Mouse (Mus musculus) kidney, embryonic 15.5 days (tissue): ENCODE data around the gene Lamp2. TPM values are rescaled to one million over a fixed set of nuclear protein-coding genes. Genes with fewer than 3 reads are reported as not detected.
"Not testable (repeated sequence)": the region's sequence is repeated elsewhere in the genome, so short reads cannot be mapped to it uniquely, and the experiment has no call there.

Source experiments
- ATAC-seq: fragments of 200-750 bp; cut with Nextera tagmentation; replicated peaks from 2 replicates; pipeline ENCODE4 v1.8.0; 2017; ENCODE audit warnings: moderate TSS enrichment; ENCODE audit not compliant: low FRiP score
- H3K27ac ChIP-seq: fragments of 300-500 bp; sonication (generic); 2 replicates; pipeline ENCODE4 v1.5.1; 2015; ENCODE audit warnings: mild to moderate bottlenecking, inconsistent platforms
- H3K27me3 ChIP-seq: fragments of 300-500 bp; sonication (generic); 2 replicates; pipeline ENCODE4 v1.6.1; 2015; ENCODE audit warnings: inconsistent platforms
- H3K36me3 ChIP-seq: fragments of 300-500 bp; sonication (generic); 2 replicates; pipeline ENCODE4 v1.6.1; 2015; ENCODE audit warnings: inconsistent platforms
- H3K4me1 ChIP-seq: fragments of 300-500 bp; sonication (generic); 2 replicates; pipeline ENCODE4 v1.6.1; 2015; ENCODE audit warnings: inconsistent platforms
- H3K4me2 ChIP-seq: fragments of 300-500 bp; sonication (generic); 2 replicates; pipeline ENCODE4 v1.6.1; 2015; ENCODE audit warnings: moderate library complexity, mild to moderate bottlenecking, inconsistent platforms
- H3K4me3 ChIP-seq: fragments of 300-500 bp; sonication (generic); replicated peaks from 2 replicates; pipeline ENCODE4 v1.5.1; 2015; ENCODE audit warnings: mild to moderate bottlenecking, inconsistent platforms
- H3K9ac ChIP-seq: fragments of 300-500 bp; sonication (generic); 2 replicates; pipeline ENCODE4 v1.6.1; 2015; ENCODE audit warnings: mild to moderate bottlenecking, inconsistent platforms
- H3K9me3 ChIP-seq: fragments of 300-500 bp; sonication (generic); replicated peaks from 2 replicates; pipeline ENCODE4 v1.6.1; 2016; ENCODE audit warnings: inconsistent platforms
- WGBS: fragments of 180-500 bp; shearing (Covaris S2); methylation state at CpG from one replicate; pipeline ENCODE4 v1.1.7; 2015; ENCODE audit warnings: mixed read lengths; 5-methylcytosine and 5-hydroxymethylcytosine counted together
- polyA plus RNA-seq: library from polyadenylated mRNA; unstranded; fragments of >200 nt; fragmentation: Nextera tagmentation; extraction: Ambion mirVana; gene quantifications from 2 replicates; pipeline ENCODE4 v1.2.1, GENCODE M21; 2015

The Lamp2 gene
- polyA plus RNA-seq, 1 experiment from 2014 or later: 154 TPM

DNA sequence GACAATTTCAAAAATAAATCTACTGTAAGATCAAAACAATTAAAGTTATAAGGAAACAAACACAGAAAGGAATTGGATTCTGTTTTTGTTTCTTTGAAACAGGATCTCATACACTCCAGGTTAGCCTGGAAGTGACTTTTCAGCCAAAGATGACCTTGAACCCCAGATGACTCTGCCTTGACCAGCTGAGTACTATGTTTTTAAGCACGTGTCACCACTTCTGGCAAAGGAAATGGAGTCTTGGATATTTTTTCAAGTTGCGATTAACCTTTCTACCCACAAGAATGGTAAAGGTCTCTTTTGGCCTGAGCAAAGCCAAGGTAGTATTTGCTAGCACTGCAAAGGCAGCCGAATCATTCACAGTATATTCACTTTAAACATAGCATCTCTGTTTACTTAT lies 33.2 kb downstream of the Lamp2 start:
- Histone ChIP-seq H3K27me3 (no peaks in the 10 kb centered on the region), H3K4me1 (no peaks in the 10 kb centered on the region), H3K4me2 (no peak overlapping the region), H3K36me3 (peaks cover 35% of the 10 kb centered on the region), H3K9me3 (no peaks in the 10 kb centered on the region), H3K4me3 (no peak overlapping the region), H3K9ac (no peak overlapping the region), H3K27ac (no peak overlapping the region)
- ATAC-seq: no peak
- 79% methylated on average over 3 of the region's 3 CpGs for WGBS

DNA sequence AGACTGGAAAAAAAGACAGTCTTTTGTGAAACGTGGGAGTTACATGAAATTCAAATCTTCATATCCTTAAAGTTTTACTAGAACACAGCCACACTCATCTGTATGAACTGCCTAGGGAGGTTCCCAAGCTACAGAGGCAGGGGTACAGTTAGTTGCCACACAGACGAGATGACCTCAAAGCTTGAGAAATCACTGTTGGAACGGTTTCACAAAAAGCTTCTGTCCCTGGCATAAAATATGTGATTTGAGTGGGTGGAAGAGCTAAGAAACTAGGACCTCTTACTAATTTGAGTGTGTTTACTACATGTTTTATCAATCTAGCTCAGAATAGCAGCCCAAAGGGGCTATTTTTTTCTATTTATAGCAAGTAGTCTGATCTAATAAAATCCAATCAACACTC lies 33.9 kb downstream of the Lamp2 start:
- ATAC-seq: no peak
- WGBS: 66% methylated on average over 3 of the region's 3 CpGs
- peaks cover 33% of the 10 kb centered on the region for H3K36me3 ChIP-seq

DNA sequence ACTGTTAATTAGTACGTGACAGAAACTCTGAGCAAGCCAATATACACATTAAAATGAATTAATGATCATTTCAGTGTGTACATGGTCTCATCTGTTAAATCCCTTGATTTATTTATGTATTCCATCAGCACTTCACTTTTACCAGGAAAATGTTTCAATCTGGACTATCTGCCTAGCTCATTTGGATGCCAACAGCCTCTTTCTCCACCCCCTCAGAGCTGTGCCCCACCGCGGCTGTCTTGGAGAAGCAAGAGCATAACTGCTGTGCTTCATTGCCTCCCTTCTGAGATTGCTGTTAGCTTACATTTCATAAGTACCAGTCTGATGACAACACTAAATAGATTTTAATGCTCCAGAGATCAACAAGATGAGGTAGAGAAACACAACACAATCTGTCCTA lies 52.4 kb downstream of the Lamp2 start:
- Histone ChIP-seq H3K9ac (no peak overlapping the region), H3K4me1 (0 out of 2 replicates have a peak, but pooled peaks cover 4% of the 10 kb centered on the region), H3K27ac (no peak overlapping the region), H3K36me3 (no peaks in the 10 kb centered on the region), H3K9me3 (no peaks in the 10 kb centered on the region), H3K4me3 (no peak overlapping the region), H3K4me2 (no peak overlapping the region), H3K27me3 (no peaks in the 10 kb centered on the region)
- WGBS: 78% methylated on average over 3 of the region's 3 CpGs
- ATAC-seq: no peak

More for the DNA sequence above, 33.9 kb downstream of the Lamp2 start:
- Histone ChIP-seq H3K9me3 (no peaks in the 10 kb centered on the region), H3K4me1 (no peaks in the 10 kb centered on the region), H3K27me3 (no peaks in the 10 kb centered on the region), H3K27ac (no peak overlapping the region), H3K4me2 (no peak overlapping the region), H3K4me3 (no peak overlapping the region), H3K9ac (no peak overlapping the region)

DNA sequence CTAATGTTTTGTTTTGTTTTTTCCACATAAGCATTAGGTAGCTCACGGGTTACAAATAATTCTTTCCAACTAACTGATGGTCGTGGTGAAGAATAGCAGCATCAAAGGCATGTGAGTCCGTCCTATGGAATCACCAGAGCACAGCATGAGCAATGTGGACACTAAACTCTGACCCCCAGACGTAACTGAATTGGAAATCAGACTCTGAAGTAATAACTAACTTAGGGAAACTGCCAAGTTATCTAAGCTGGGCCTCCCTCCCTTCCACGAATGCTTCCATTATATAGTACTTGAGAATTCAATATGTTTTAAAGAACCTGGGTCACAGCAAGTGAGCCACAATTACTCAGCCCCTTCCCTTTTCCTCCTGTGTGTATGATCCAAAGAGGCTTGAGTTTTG lies 53.3 kb downstream of the Lamp2 start:
- ATAC-seq: no peak
- 0 out of 2 replicates have a peak, but pooled peaks cover 4% of the 10 kb centered on the region for H3K4me1 ChIP-seq
- H3K4me3 ChIP-seq: no peak overlapping the region
- WGBS: 65% methylated on average over 5 of the region's 5 CpGs
- no peak overlapping the region for H3K9ac ChIP-seq
- H3K27ac ChIP-seq: no peak overlapping the region
- no peaks in the 10 kb centered on the region for H3K27me3 ChIP-seq
- no peak overlapping the region for H3K4me2 ChIP-seq
- H3K36me3 ChIP-seq: no peaks in the 10 kb centered on the region
- no peaks in the 10 kb centered on the region for H3K9me3 ChIP-seq

DNA sequence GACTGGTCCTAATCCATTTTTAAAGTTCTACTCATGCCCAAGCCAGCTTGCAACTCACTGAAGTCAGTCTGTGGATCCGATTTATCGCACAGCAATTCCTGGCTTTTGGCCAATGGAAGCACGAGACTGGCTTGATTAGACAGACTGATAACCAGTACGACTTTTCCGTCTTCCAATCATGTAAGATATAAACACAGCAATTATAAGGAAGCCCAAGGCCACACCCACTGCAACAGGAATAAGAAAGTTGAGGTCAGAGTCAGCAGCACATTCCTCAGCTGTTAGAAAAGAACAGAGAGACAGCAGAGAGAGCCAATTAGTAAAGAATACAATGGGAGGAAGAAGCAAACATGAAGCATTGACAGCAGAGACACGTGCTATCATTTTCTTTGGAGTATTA lies 54.2 kb downstream of the Lamp2 start:
- no peak for ATAC-seq
- WGBS: 54% methylated on average over 6 of the region's 6 CpGs

DNA sequence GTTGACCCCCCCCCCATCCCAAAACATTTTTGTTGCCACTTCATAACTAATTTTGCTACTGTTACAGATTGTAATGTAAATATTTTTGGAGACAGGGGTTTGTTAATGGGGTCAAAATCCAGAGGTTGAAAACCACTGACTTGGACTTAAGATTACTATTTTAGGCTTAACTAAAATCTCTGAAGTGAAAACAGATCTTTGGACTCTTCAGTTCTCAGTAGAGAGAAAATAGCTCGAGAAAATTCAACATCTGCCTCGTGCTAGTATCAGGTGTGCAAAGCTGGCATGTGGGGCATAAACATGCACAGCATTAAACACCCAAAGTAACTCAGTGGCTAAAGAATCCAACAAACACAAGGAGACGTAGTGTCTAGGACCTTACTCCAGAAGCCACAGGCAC lies 55.6 kb downstream of the Lamp2 start:
- Histone ChIP-seq H3K9me3 (no peaks in the 10 kb centered on the region), H3K4me3 (no peak overlapping the region), H3K27ac (no peak overlapping the region), H3K36me3 (no peaks in the 10 kb centered on the region), H3K4me2 (no peak overlapping the region), H3K9ac (no peak overlapping the region), H3K4me1 (0 out of 2 replicates have a peak, but pooled peaks cover 4% of the 10 kb centered on the region), H3K27me3 (no peaks in the 10 kb centered on the region)
- WGBS: 87% methylated on average over 3 of the region's 3 CpGs
- ATAC-seq: no peak

More for the DNA sequence above, 54.2 kb downstream of the Lamp2 start:
- H3K4me1 ChIP-seq: 0 out of 2 replicates have a peak, but pooled peaks cover 4% of the 10 kb centered on the region
- no peaks in the 10 kb centered on the region for H3K36me3 ChIP-seq
- H3K4me2 ChIP-seq: no peak overlapping the region
- no peak overlapping the region for H3K9ac ChIP-seq
- no peak overlapping the region for H3K4me3 ChIP-seq
- H3K9me3 ChIP-seq: no peaks in the 10 kb centered on the region
- no peak overlapping the region for H3K27ac ChIP-seq
- H3K27me3 ChIP-seq: no peaks in the 10 kb centered on the region

DNA sequence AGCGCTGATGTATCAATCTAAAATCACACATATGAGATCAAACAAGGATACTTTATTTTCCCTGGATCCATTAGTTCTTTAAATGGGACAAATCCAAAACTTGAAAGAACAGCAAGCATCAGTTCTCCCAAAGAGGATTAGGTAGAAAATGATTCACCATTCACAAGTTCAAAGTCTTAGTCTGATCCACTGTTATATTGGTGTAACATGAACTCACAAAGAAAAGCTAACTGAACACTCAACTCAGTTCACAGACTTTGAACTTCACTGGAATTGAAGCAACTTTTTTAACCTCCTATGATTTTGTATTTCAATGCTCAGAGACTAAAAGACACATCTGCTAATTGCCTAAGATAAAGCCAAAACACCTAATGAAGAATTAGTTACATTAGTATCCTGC lies 56.6 kb downstream of the Lamp2 start:
- no peak overlapping the region for H3K27ac ChIP-seq
- H3K36me3 ChIP-seq: no peaks in the 10 kb centered on the region
- no peak overlapping the region for H3K4me2 ChIP-seq
- H3K4me1 ChIP-seq: 0 out of 2 replicates have a peak, but pooled peaks cover 4% of the 10 kb centered on the region
- H3K9ac ChIP-seq: no peak overlapping the region
- no peaks in the 10 kb centered on the region for H3K9me3 ChIP-seq
- no peaks in the 10 kb centered on the region for H3K27me3 ChIP-seq
- WGBS: 89% methylated on average over 1 of the region's 1 CpGs
- ATAC-seq: no peak
- no peak overlapping the region for H3K4me3 ChIP-seq

DNA sequence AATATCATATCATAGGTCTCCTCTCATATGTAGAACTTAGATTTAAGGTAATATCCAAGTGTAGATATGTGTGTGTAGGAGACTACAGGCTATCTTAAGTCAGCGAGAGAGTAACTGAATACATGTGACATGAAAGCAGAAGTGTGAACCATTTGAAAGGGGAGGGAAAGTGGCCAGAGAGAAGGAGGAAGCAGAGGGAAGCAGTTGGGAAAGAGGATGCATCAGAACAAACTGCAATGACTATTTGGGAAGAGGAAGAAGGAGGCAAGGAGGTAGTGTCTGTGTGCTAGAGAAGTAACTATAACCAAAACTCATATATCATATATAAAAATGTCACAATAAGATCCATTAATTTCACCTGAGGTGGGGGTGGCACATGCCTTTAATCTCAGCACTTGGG lies 83.1 kb downstream of the Lamp2 start:
- H3K4me1 ChIP-seq, H3K9ac ChIP-seq, ATAC-seq, H3K27me3 ChIP-seq, H3K4me3 ChIP-seq, H3K36me3 ChIP-seq, H3K9me3 ChIP-seq, H3K27ac ChIP-seq, H3K4me2 ChIP-seq: not testable (repeated sequence)
- WGBS: 73% methylated on average over 1 of the region's 1 CpGs

DNA sequence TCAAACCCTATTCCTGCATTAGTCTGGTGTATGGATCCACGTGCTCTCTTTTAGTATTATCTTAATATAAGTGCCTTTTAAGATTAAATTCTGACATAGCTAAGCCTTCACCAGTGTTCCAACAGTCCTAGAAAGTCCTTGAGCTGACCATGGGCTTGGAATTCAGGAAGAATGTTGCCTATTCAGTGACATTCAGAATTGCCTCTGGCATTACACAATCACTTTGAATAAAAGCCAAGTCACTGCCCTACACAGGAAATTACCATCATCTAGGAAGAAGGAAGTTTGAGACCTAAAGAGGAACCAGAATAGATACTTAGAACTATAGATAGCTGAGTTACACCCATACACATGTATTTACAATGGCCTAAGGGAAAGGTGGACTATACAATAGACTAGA lies 91.6 kb downstream of the Lamp2 start:
- H3K4me3 ChIP-seq, H3K9me3 ChIP-seq, H3K4me2 ChIP-seq, H3K27me3 ChIP-seq, H3K4me1 ChIP-seq, H3K9ac ChIP-seq, H3K36me3 ChIP-seq, ATAC-seq, H3K27ac ChIP-seq: not testable (repeated sequence)
- WGBS: 67% methylated on average over 1 of the region's 1 CpGs

DNA sequence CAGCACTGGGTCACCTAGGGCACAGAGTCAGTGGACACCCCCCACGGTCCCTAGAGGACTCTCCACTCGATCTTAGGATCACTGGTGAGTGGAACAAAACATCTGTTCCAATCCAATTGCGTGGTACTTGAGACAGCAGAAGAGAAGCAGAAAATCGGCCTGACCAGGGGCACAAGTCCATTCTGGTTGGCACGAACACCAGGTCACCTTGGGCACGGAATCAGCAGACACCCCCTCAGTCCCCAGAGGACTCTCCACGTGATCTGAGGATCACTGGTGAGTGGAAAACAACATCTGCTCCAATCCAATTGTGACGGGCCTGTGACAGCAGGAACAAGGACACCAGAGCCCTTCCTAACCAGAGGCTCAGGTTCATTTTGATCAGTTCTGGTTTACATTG lies 94.2 kb downstream of the Lamp2 start:
- Histone ChIP-seq H3K36me3 (no peaks in the 10 kb centered on the region), H3K4me3 (no peak overlapping the region), H3K4me2 (no peak overlapping the region), H3K27ac (no peak overlapping the region), H3K9me3 (no peaks in the 10 kb centered on the region), H3K4me1 (no peaks in the 10 kb centered on the region), H3K9ac (no peak overlapping the region), H3K27me3 (no peaks in the 10 kb centered on the region)
- WGBS: 70% methylated on average over 8 of the region's 8 CpGs
- ATAC-seq: no peak

Other genes starting within 250 kb of the Lamp2 start
- gene Tmem255a, start 204.0 kb downstream of the Lamp2 start, polyA plus RNA-seq: 26.6 and 29.0 TPM in 2 replicates
- 0.95 and 3.2 TPM in 2 replicates for gene Atp1b4, start 140.3 kb downstream of the Lamp2 start, polyA plus RNA-seq
- 31.5 and 32.4 TPM in 2 replicates for gene Cul4b, start 119.7 kb upstream of the Lamp2 start, polyA plus RNA-seq
- gene Mcts1, start 144.1 kb upstream of the Lamp2 start, polyA plus RNA-seq: 84.3 and 91.2 TPM in 2 replicates
- gene C1galt1c1, start 178.6 kb upstream of the Lamp2 start, polyA plus RNA-seq: 32.5 and 39.4 TPM in 2 replicates